14 mouse cellular contexts compared by ENCODE assay signal in genomic region chr12:56691001-56691400, GRCm38 (mm10). TPM values are rescaled to one million over a fixed set of nuclear protein-coding genes. Genes with fewer than 3 reads are reported as not detected.
DNase-seq lines count a peak whose midpoint lies in the region; ATAC-seq and TF ChIP-seq lines count a peak whose summit lies in the region.
"Had no signal": no experiment of that assay in that cellular context is flagged by ENCODE, and none has a peak within 500 bp of the region (broad histone marks: within the 10 kb centered on the region; RNA-seq: fewer than 3 reads in every experiment).

No protein-coding gene starts in this region.

- no peak for TF ChIP-seq EP300 in liver, postnatal 0 days (IDR thresholded peaks at IDR 0.05; ENCODE audit: low read depth)

- peak overlapping the region; percentile 58 for H3K4me2 ChIP-seq in heart, embryonic 12.5 days
- peak overlapping the region; percentile 10; the same call in 1 of the 2 replicates for H3K4me2 ChIP-seq in liver, embryonic 13.5 days
- H3K4me2 ChIP-seq in liver, embryonic 11.5 days = no peak overlapping the region
- peak overlapping the region; percentile 63 for H3K4me2 ChIP-seq in embryonic facial prominence, embryonic 13.5 days
- no peak overlapping the region for H3K4me2 ChIP-seq in liver, postnatal 0 days (ENCODE audit: low read depth, low read length)

- peaks cover 95% of the 10 kb centered on the region for H3K27me3 ChIP-seq in heart, embryonic 12.5 days (replicated peaks)
- peaks cover 98% of the 10 kb centered on the region for H3K27me3 ChIP-seq in liver, embryonic 13.5 days
- peaks cover 98% of the 10 kb centered on the region for H3K27me3 ChIP-seq in liver, embryonic 11.5 days (replicated peaks; ENCODE audit: control insufficient read depth, insufficient read depth, low read length)
- peaks cover 98% of the 10 kb centered on the region for H3K27me3 ChIP-seq in embryonic facial prominence, embryonic 13.5 days
- peaks cover 100% of the 10 kb centered on the region for H3K27me3 ChIP-seq in liver, postnatal 0 days (ENCODE audit: insufficient read depth, low read length)

- H3K4me3 ChIP-seq in heart, embryonic 12.5 days = peak overlapping the region; percentile 34; the same call in 1 of the 2 replicates
- 0 out of 2 replicates have a peak overlapping the region, but pooled peaks have one; percentile 12 for H3K4me3 ChIP-seq in liver, embryonic 13.5 days (replicated peaks)
- no peak overlapping the region for H3K4me3 ChIP-seq in liver, embryonic 11.5 days (ENCODE audit: low read depth, low read length)
- H3K4me3 ChIP-seq in embryonic facial prominence, embryonic 13.5 days = peak overlapping the region; percentile 49
- H3K4me3 ChIP-seq in liver, postnatal 0 days (ENCODE audit: low read depth, low read length) = peak overlapping the region; percentile 17; the same call in 1 of the 2 replicates

- H3K9me3 ChIP-seq in heart, embryonic 12.5 days (replicated peaks) = no peaks in the 10 kb centered on the region
- no peaks in the 10 kb centered on the region for H3K9me3 ChIP-seq in liver, embryonic 13.5 days (replicated peaks)
- H3K9me3 ChIP-seq in liver, embryonic 11.5 days (ENCODE audit: control insufficient read depth, low read length) = no peaks in the 10 kb centered on the region
- H3K9me3 ChIP-seq in embryonic facial prominence, embryonic 13.5 days = no peaks in the 10 kb centered on the region
- H3K9me3 ChIP-seq in liver, postnatal 0 days (ENCODE audit: low read length) = no peaks in the 10 kb centered on the region

- no peaks in the 10 kb centered on the region for H3K36me3 ChIP-seq in heart, embryonic 12.5 days
- H3K36me3 ChIP-seq in liver, embryonic 13.5 days = no peaks in the 10 kb centered on the region
- H3K36me3 ChIP-seq in liver, embryonic 11.5 days (ENCODE audit: control insufficient read depth, insufficient read depth, low read length) = no peaks in the 10 kb centered on the region
- H3K36me3 ChIP-seq in embryonic facial prominence, embryonic 13.5 days = no peaks in the 10 kb centered on the region
- H3K36me3 ChIP-seq in liver, postnatal 0 days (replicated peaks; ENCODE audit: insufficient read depth, low read length) = no peaks in the 10 kb centered on the region

- H3K27ac ChIP-seq in heart, embryonic 12.5 days (ENCODE audit: poor library complexity, severe bottlenecking) = no peak overlapping the region
- H3K27ac ChIP-seq in liver, embryonic 13.5 days = no peak overlapping the region
- H3K27ac ChIP-seq in liver, embryonic 11.5 days (ENCODE audit: low read depth, low read length) = no peak overlapping the region
- H3K27ac ChIP-seq in embryonic facial prominence, embryonic 13.5 days = peak overlapping the region; percentile 85
- H3K27ac ChIP-seq in liver, postnatal 0 days (ENCODE audit: low read depth) = no peak overlapping the region

- DNase-seq in heart, postnatal 10 days = no peak
- DNase-seq in liver, embryonic 13.5 days = no peak
- no peak for DNase-seq in liver, embryonic 11.5 days (ENCODE audit: low spot score)
- no peak for DNase-seq in liver, postnatal 0 days
- no peak for DNase-seq in right cerebral cortex, postnatal 25 days
- no peak for DNase-seq in cerebellum, postnatal 10 days
- DNase-seq: kidney, adult 11 months; lung, adult 18-20 months had no signal

- intact Hi-C loops in heart, postnatal 10 days (cut with DNase I) = loop anchor here (5.0 kb wide), 1 partner anchor 856 kb away; the partner anchor contains the start of gene Foxa1

- TF ChIP-seq CTCF in liver, postnatal 0 days (IDR thresholded peaks at IDR 0.05; ENCODE audit: low read depth) = no peak

- H3K4me1 ChIP-seq in heart, embryonic 12.5 days (replicated peaks) = peaks cover 25% of the 10 kb centered on the region
- peaks cover 9% of the 10 kb centered on the region for H3K4me1 ChIP-seq in liver, embryonic 13.5 days (replicated peaks)
- no peaks in the 10 kb centered on the region; the same call in 1 of the 2 replicates for H3K4me1 ChIP-seq in liver, embryonic 11.5 days (replicated peaks; ENCODE audit: control insufficient read depth, insufficient read depth, low read length)
- H3K4me1 ChIP-seq in embryonic facial prominence, embryonic 13.5 days = peaks cover 26% of the 10 kb centered on the region
- peaks cover 17% of the 10 kb centered on the region for H3K4me1 ChIP-seq in liver, postnatal 0 days (ENCODE audit: insufficient read depth)

- ATAC-seq in heart, embryonic 12.5 days (ENCODE audit: insufficient number of reproducible peaks, low FRiP score) = no peak
- ATAC-seq in liver, embryonic 13.5 days (ENCODE audit: low read depth) = no peak
- no peak for ATAC-seq in liver, embryonic 11.5 days (replicated peaks; ENCODE audit: low FRiP score)
- no peak for ATAC-seq in embryonic facial prominence, embryonic 13.5 days (ENCODE audit: insufficient number of reproducible peaks, insufficient read depth, low FRiP score, low TSS enrichment, low read depth)
- no peak for ATAC-seq in liver, postnatal 0 days

- H3K9ac ChIP-seq in heart, embryonic 12.5 days = no peak overlapping the region
- H3K9ac ChIP-seq in liver, embryonic 13.5 days = no peak overlapping the region
- H3K9ac ChIP-seq in liver, embryonic 11.5 days (ENCODE audit: low read depth, low read length) = no peak overlapping the region
- H3K9ac ChIP-seq in embryonic facial prominence, embryonic 13.5 days = peak overlapping the region; percentile 76
- no peak overlapping the region for H3K9ac ChIP-seq in liver, postnatal 0 days (replicated peaks)

- WGBS in heart, embryonic 12.5 days = 3% methylated on average over 12 of the region's 12 CpGs
- WGBS in liver, embryonic 13.5 days (ENCODE audit: insufficient replicate concordance) = 2% methylated on average over 12 of the region's 12 CpGs
- WGBS in liver, embryonic 11.5 days = 2% methylated on average over 12 of the region's 12 CpGs
- WGBS in embryonic facial prominence, embryonic 13.5 days = 1% methylated on average over 12 of the region's 12 CpGs
- WGBS in liver, postnatal 0 days (ENCODE audit: insufficient replicate concordance) = 2% methylated on average over 12 of the region's 12 CpGs

RNA-seq across cellular contexts. Expression of gene Pax9, which starts 0.6 kb away (rescaled TPM):
- polyA plus RNA-seq in heart, embryonic 12.5 days (2016; fragmentation: Nextera tagmentation; extraction: Ambion mirVana) = 0.06 TPM in 1 of 2 replicates, not detected in the other
- under 1 TPM; 0.12 to 0.24 TPM for total RNA-seq in heart, postnatal 10 days (2021)
- 0.24 and 0.30 TPM in 2 replicates for polyA plus RNA-seq in liver, embryonic 13.5 days (2015; fragmentation: Nextera tagmentation; extraction: Ambion mirVana)
- 0.60 and 0.61 TPM in 2 replicates for polyA plus RNA-seq in liver, embryonic 11.5 days (2014; fragmentation: Nextera tagmentation; extraction: Ambion mirVana)
- polyA plus RNA-seq in embryonic facial prominence, embryonic 13.5 days (2015; fragmentation: Nextera tagmentation; extraction: Ambion mirVana) = 13.5 and 17.7 TPM in 2 replicates
- 0.11 and 0.13 TPM in 2 replicates for polyA plus RNA-seq in liver, postnatal 0 days (2015; fragmentation: Nextera tagmentation; extraction: Ambion mirVana)
- total RNA-seq: layer of hippocampus, postnatal 14 days had no signal
- polyA plus RNA-seq: cortical plate, adult 2 months; midbrain, embryonic 14.5 days; spleen, adult 2 months had no signal

Comparison
In these comparisons a context has a peak if more than half of its experiments do, and no peak if none do; other contexts are left out.
1. H3K4me2 ChIP-seq: peak in heart, embryonic 12.5 days (single experiment), liver, embryonic 13.5 days (single experiment) and embryonic facial prominence, embryonic 13.5 days (single experiment); none in liver, embryonic 11.5 days (single experiment) and liver, postnatal 0 days (single experiment).